Mouse (Mus musculus): ENCODE results near the gene Gm31371. TPM values are rescaled to one million over a fixed set of nuclear protein-coding genes. Genes with fewer than 3 reads are reported as not detected.
A peak's percentile ranks its signal among the peaks of the same experiment; 100 is the strongest.
"Not testable (repeated sequence)": the region's sequence is repeated elsewhere in the genome, so short reads cannot be mapped to it uniquely, and the experiment has no call there.

Gene Gm31371
- total RNA-seq (2021): under 1 TPM in 1 of 2 experiments, not detected in 1; 0.32 TPM
- long read RNA-seq, experiment 1: 0 reads
- long read RNA-seq, experiment 2: 0 reads

GRCm38 (mm10) chr8:19903092-19903491 lies at the start of gene Gm31371:
Gene Gm31371, plus strand, starts transcription at chr8:19903392.
- not testable (repeated sequence) for DNase-seq

- not testable (repeated sequence) for DNase-seq
Measured at GRCm38 (mm10) chr8:19906425-19907055, 3.3 kb downstream of the Gm31371 start.

GRCm38 (mm10) chr8:19908841-19909321 lies 5.7 kb downstream of the Gm31371 start:
- DNase-seq: not testable (repeated sequence)

- not testable (repeated sequence) for DNase-seq
Measured at GRCm38 (mm10) chr8:19919086-19919485, 15.9 kb downstream of the Gm31371 start.

- DNase-seq: not testable (repeated sequence)
Measured at GRCm38 (mm10) chr8:19934274-19934673, 31.1 kb downstream of the Gm31371 start.

- peak; percentile 4 for DNase-seq
Measured at GRCm38 (mm10) chr8:19935541-19936030, 32.4 kb downstream of the Gm31371 start.

- DNase-seq: no peak
Measured at GRCm38 (mm10) chr8:19960935-19961334, 57.7 kb downstream of the Gm31371 start.

- DNase-seq: peak; percentile 6
Measured at GRCm38 (mm10) chr8:19963766-19964165, 60.6 kb downstream of the Gm31371 start.

- DNase-seq: peak; percentile 20
Measured at GRCm38 (mm10) chr8:19968151-19968550, 65.0 kb downstream of the Gm31371 start.

GRCm38 (mm10) chr8:19975237-19975636 lies 72.0 kb downstream of the Gm31371 start:
- not testable (repeated sequence) for DNase-seq

Other genes with a start within 250 kb of the Gm31371 start
- gene 4930467E23Rik, start 173.8 kb upstream of the Gm31371 start, total RNA-seq (2021): under 1 TPM; 0.12 to 0.65 TPM

Data from gastrocnemius, postnatal 10 days (tissue).